Mouse (Mus musculus): ENCODE data around the gene Bmpr1b.

Bmpr1b gene

DNA sequence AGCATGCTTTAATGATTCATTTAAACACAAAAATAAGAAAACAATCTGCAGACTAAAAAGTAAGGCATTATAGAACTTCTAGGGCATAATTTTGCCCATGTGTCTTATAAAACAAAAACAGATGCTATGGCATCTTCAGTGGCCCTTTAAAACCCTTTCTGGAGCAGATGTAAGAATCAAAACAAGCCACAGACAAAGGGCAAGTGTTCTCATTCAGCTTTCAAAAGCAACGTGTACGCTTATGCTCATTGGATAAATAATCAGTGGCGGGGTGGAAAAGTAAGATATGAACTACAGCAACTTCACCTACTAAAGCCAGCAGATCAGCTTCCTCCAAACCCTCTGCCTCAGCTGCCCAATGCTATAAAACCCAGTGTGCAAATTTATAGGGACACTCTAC lies 249.6 kb downstream of the Bmpr1b start:
- in situ Hi-C loops (cut with MboI; ENCODE audit: unreplicated experiment in 2 of 2) = no loop called here

DNA sequence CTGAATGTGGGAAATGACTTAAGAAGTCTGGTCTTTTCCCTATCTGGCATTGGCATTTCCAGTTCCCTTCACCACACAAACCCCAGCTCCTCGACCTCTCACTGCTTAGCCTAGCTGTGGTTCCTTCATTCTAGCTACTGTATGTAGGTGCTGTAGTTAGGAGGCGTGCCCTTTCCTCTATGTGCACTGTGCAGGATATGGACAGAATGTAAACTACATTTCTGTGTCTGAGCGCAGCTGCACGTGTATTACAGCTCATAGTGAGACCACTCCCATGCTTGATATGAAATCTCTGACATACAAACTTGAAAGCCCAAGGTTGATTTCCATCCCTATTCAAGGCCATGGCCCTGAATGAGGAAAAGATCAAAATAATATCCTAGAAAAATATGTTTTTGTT lies 252.1 kb downstream of the Bmpr1b start:
- in situ Hi-C loops (cut with MboI; ENCODE audit: unreplicated experiment in 2 of 2) = no loop called here

GRCm38 (mm10) chr3:141915995-141916394 lies 253.2 kb downstream of the Bmpr1b start:
- in situ Hi-C loops (cut with MboI; ENCODE audit: unreplicated experiment in 2 of 2) = no loop called here

DNA sequence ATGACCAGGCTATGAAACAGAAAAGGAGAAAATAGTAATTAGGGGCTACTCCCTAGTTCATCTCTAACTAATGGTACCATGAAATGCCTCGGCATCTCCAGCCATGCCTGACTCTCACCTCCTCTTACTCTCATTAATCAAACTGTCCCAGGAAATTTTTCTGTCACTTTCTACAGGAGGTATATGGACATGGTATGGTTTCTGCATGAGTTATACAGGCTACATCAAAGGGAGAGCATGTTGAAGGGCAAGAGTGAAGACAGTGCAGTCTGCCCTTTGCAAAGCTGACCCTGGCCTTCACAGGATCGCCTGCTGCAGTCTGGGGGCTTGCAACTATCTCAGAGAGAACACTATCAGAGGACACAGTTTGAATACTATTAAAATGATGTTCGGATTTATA lies 254.6 kb downstream of the Bmpr1b start:
- in situ Hi-C loops (cut with MboI; ENCODE audit: unreplicated experiment in 2 of 2) = no loop called here

DNA sequence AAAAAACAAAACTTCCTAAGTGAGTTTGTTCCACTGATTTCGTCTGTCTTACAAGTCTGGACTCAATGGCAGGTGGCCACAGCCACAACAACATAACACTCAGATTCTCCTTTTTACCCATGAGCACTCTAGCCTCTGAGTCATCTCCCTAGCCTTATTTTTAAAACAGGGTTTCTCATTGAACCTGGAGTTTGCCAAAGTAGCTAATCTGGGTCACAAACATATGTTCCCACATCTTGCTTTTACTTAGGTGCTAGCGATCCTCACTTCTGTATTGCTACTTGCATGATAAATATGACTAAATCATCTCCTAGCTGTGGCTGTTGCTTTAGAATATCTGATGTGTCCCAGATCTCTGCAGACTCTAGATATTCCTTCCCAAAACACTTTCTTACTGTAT lies 260.1 kb downstream of the Bmpr1b start:
- in situ Hi-C loops (cut with MboI; ENCODE audit: unreplicated experiment in 2 of 2) = no loop called here

DNA sequence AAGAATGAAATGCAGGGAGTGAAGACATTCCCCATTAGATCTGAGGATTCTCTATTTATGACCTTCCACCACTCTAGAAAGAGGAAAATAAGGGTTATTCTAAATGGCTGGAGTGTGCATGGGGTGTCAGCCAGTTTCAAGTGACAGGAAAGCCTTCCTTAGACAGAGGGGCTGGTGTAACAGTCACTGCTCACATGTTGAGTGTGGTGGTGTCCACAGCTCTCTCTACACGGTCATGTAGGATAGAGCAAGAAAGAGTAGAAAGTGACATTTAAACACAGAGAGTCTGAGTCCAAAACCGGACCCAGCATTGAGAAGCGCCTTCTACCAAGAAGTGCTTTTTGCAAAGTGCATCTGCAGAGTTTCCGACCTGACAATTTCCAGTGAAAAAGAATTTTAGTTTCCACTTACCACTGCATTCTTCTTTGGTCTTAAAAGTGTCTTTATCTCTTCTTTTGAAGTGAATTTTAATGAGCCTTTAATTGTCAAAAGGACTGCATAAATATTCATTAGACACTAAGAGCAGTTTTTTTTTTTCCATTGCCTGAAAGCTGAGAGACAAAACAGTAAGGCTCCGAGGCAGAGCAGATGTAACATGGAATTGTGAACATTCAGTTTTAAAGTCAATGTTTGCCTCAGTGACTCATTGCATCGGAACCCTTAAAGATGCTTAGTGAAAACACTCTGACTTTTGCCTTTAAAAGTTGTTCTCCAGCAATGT lies 263.2 kb downstream of the Bmpr1b start:
- in situ Hi-C loops (cut with MboI; ENCODE audit: unreplicated experiment in 2 of 2) = no loop called here

- in situ Hi-C loops (cut with MboI; ENCODE audit: unreplicated experiment in 2 of 2) = no loop called here
These were observed 268.9 kb downstream of the Bmpr1b start for GRCm38 (mm10) chr3:141900361-141900760.

DNA sequence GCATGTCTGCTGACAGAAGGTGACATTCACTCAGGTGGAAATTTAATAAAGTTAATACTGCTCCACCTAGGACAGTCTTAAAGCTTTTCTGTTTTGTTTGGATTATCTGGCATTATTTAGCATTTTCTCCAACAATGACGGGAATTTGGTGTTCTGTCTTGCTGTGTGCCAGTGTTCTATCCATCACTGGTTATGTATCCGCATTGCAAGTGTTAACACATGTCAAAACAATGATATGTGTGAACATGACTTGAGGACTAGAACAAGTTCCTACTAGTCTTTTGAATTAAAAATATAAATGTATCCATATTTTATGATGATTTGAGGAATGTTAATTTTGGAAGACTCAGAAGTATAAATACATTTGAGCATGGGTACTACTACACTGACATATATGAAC lies 269.7 kb downstream of the Bmpr1b start:
- in situ Hi-C loops (cut with MboI; ENCODE audit: unreplicated experiment in 2 of 2) = no loop called here

GRCm38 (mm10) chr3:141897698-141898097 lies 271.5 kb downstream of the Bmpr1b start:
- in situ Hi-C loops (cut with MboI; ENCODE audit: unreplicated experiment in 2 of 2) = no loop called here

DNA sequence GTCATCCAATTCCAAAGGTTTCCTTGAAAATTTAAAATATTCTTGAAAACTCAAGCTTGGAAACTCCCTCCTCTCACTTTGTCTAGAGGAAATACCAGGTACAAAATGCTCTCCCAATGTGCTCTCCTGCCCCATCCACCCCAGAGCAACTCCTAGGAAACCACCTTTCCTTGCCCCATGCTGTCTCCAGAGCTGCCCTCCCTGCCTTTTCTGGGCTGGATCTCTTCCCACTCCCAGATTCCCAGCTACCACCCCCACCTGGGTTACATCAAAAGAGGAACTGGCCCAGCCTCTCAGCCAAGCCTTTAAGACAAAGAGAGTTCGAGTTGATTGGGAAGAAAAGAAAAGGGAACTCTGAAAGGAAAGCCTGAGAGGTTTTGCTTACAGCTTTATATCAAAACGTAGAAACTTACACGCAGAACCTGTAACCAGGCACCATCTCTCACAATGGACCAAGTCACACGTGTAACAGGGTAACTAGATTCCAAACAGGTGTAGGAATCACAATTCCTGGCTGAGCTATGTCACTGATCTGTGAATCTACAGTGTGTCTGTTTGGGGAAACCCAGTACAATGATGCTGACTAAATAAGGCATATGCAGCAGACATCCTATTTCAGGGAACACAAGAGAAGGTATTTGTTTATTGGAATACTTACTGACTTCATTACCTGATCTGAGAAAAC lies 272.2 kb downstream of the Bmpr1b start:
- in situ Hi-C loops (cut with MboI; ENCODE audit: unreplicated experiment in 2 of 2) = no loop called here

DNA sequence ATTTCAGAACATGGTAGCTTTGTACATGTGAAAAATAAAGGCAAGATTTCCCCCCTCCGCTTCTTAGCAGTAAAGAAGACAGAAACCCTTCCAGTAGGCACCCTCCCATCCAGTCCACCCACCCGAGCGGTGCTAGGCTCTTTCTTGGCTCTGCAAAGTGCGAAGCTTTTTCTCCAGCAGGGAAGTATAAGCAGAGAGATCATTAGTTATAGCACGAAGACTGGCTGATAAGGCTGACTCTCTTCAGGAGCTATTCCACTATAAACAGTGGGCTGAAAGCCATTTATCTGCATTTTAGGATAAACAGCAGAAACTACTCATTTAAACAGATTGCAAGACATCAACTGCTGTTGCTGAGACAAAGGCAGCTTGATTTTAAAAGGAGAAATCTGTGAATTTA lies 274.1 kb downstream of the Bmpr1b start:
- in situ Hi-C loops (cut with MboI; ENCODE audit: unreplicated experiment in 2 of 2) = no loop called here

GRCm38 (mm10) chr3:141890668-141891067 lies 278.6 kb downstream of the Bmpr1b start:
- in situ Hi-C loops (cut with MboI; ENCODE audit: unreplicated experiment in 2 of 2) = no loop called here

DNA sequence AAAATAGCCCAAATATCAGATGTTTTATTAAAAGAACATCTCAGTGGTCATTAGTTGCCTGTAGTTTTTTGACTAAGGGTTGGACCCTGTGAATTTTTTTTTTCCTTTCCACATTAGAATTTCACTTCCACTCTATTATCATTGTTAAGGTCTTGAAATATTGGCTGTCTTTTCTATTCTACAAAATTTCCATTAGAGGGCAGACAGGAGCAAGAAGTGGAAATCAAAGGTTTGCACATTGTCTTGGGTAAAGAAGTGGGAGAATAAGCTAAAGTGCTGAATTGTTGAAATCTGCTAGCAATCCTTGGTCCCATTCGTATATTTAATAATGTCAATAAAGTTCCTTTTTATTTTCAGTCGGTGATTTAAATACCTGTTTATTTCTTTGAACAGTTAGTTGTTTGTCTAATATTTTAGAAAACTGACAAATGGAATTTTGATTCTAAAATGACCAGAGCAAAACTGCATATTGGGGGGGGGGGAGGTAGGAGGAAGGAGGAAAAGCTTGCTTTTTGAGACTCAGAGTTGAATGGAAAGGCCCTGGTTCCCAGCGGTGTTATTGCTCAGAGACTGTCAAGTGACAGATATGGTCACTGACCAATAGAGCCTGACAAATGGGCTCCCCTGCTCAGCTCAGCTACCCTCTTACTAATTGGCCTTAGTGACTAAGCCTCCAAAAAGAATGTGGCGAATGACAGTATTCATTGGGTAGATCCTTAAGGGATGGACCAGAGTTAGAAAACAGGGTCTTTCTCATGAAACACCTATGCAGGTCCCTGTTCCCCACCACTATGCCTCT lies 281.6 kb downstream of the Bmpr1b start:
- in situ Hi-C loops (cut with MboI; ENCODE audit: unreplicated experiment in 2 of 2) = loop anchor here in 1 of 2 experiments (10.0 kb wide), 1 partner anchor 567 kb away; no protein-coding TSS in a partner anchor

- in situ Hi-C loops (cut with MboI; ENCODE audit: unreplicated experiment in 2 of 2) = loop anchor here in 1 of 2 experiments (10.0 kb wide), 1 partner anchor 571 kb away; no protein-coding TSS in a partner anchor
These were observed 285.0 kb downstream of the Bmpr1b start for GRCm38 (mm10) chr3:141884190-141884589.

- in situ Hi-C loops (cut with MboI; ENCODE audit: unreplicated experiment in 2 of 2) = loop anchor here in 1 of 2 experiments (10.0 kb wide), 1 partner anchor 572 kb away; no protein-coding TSS in a partner anchor
These were observed 286.7 kb downstream of the Bmpr1b start for GRCm38 (mm10) chr3:141882496-141882895.

GRCm38 (mm10) chr3:141872337-141873042 lies 296.7 kb downstream of the Bmpr1b start:
- in situ Hi-C loops (cut with MboI; ENCODE audit: unreplicated experiment in 2 of 2) = loop anchor here (25.0 kb wide), 2 partner anchors 590 to 765 kb away; no protein-coding TSS in a partner anchor

DNA sequence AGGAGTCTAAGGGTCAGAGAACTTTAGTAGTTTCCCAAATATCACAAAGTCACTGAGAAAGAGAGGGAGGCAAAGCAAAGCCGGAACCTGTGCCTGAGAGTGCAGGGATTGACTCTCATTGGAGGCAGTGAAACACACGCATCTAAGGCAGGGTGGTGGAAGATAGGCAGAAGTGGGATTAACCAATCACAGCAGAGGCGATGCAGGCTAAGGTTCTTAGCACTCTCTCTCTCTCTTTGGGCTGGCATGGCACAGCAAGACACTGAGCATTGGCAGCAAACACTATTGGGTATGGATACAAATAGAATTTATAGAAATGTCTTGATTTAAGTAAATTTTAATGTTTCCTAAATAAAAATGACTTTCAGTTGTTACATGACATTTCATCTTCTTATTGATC lies 297.4 kb downstream of the Bmpr1b start:
- in situ Hi-C loops (cut with MboI; ENCODE audit: unreplicated experiment in 2 of 2) = loop anchor here (25.0 kb wide), 2 partner anchors 590 to 765 kb away; no protein-coding TSS in a partner anchor

DNA sequence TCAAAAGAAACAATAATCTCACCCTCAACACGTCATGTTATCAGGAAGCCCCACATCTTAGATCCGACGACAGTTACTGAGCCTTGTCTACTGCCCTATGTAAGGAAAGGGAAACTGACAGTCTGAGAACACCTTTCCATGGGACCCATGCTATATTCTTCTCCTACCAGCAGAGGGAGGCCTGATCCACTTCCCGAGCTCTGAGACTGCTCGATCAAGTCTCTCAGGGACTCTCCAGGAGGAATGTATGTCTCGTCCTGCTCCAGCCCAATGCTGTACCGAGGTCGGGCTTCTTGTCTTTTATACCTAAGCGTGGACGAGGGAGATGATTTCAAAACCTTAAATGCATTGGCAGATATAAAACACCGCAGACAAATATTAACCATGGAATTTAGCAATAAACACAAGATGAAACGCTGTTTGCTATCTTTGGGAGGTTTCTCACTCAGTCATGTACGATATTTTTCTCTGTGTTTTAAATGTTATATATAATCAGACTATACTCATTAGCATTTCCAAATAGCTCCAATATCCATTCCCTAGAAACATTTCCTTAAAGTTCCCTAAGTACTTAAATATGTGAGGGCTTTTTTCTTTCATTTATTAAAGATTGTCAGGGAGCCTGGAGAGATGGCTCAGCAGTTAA lies 306.3 kb downstream of the Bmpr1b start:
- in situ Hi-C loops (cut with MboI; ENCODE audit: unreplicated experiment in 2 of 2) = loop anchor here (5.0 to 25.0 kb wide), 5 partner anchors 412 to 774 kb away; no protein-coding TSS in a partner anchor

DNA sequence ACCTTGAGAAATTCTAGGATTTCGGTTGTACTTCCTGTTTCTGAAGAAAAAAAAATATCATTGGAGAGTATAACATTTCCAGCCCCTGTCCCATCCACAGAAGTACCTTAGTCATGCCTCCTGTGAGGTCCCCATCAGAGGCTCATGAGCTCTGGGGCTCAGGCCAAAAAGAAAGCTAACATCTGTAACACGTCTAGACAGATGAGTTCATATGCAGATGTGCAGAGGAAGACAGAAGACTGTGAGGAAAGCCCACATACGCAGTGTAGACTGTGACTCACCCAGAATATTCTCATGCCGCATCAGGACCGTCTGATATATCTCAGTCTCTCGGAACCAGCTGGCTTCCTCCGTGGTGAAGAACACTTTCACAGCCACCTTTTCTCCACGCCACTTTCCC lies 312.1 kb downstream of the Bmpr1b start:
- in situ Hi-C loops (cut with MboI; ENCODE audit: unreplicated experiment in 2 of 2) = loop anchor here (25.0 kb wide), 2 partner anchors 605 to 780 kb away; no protein-coding TSS in a partner anchor

- in situ Hi-C loops (cut with MboI; ENCODE audit: unreplicated experiment in 2 of 2) = loop anchor here (25.0 kb wide), 2 partner anchors 608 to 783 kb away; no protein-coding TSS in a partner anchor
These were observed 314.9 kb downstream of the Bmpr1b start for GRCm38 (mm10) chr3:141854339-141854738.
